Mouse (Mus musculus) mouse embryonic stem cell (cell line): ENCODE data around the gene Chpf2.

Experiments
- in situ Hi-C, 2 experiments: fragments of 300-500 bp; cut with MboI; formaldehyde crosslinking; loops; 1 replicate in 1 of 2; 3 replicates in 1 of 2; pipeline ENCODE4 v1.14.3; 2019 to 2020; ENCODE audit warnings: low sequenced_read_pairs in 2 of 2, low pct_unique_long_range_greater_than_20kb in 1 of 2, mixed read lengths in 1 of 2; ENCODE audit not compliant: unreplicated experiment in 1 of 2

Chpf2 gene

DNA sequence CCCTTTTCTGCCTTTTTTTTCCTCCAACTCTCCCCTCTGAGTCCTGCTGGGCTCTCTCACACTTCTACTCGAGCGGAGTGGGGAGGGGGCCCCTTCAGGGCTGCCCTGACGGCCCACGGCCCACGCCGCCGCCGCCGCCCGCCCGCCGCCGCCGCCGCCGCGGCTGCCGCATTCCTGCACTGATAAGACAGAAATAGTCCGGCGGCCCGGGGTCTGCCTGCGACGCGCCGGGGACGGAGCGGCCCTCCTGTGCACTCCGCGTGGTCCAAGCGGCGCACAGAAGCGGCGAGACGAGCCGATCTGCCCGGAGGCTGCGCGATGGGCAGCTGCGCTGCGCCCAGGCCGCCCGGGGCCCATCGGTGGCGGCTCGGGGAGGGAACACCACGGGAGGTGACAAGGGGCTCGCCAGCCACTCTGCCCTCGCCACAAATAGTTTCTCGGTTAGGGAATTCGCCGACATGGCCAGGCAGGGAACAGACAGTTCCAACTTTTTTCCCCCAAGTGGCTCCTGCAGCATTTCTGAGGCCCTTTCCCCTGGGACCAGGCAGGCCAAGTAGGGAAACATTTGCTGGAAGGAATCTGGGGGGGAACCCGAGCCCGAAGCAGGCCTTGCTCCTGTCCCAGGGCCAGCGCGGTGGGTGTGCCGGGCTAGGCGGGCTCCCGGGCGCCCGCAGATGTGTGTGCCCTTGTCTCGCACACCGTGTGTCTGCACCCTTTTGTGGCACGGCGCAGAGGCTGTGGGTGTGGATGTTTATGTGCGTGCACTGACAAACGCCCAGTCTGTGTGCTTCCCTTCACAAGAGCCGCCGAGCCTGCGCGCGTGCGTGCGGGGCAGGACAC, 15.6 kb downstream of the Chpf2 start:
- in situ Hi-C loops = no loop called here

DNA sequence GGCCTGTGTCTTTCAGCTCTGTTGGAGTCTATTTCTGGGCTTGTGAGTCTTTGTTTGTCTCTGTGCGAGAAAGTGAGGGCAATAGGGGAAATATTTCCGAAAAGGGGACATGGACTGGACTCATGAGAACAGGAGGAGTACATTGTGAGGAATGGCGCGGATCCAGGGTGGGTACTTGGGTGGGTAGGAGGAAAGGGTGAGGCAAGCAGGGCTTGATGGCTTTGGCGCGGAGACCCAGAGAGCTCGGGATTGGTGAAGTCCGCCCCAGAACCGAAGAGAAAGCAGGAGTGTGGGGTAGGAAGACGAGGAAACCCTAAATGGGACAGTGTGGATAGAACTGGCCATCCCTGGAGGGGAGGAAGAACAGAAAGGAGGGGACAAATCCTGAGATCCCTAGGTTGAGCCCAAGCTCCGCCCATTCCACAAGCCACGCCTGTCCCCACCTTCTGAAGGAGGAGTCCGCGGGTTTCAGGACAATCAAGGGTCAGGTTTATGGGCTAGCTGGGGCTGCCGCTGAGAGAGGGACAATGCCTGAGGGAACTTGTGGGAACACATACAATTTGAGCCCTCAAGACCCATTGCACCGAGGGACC, 16.3 kb downstream of the Chpf2 start:
- in situ Hi-C loops = no loop called here

DNA sequence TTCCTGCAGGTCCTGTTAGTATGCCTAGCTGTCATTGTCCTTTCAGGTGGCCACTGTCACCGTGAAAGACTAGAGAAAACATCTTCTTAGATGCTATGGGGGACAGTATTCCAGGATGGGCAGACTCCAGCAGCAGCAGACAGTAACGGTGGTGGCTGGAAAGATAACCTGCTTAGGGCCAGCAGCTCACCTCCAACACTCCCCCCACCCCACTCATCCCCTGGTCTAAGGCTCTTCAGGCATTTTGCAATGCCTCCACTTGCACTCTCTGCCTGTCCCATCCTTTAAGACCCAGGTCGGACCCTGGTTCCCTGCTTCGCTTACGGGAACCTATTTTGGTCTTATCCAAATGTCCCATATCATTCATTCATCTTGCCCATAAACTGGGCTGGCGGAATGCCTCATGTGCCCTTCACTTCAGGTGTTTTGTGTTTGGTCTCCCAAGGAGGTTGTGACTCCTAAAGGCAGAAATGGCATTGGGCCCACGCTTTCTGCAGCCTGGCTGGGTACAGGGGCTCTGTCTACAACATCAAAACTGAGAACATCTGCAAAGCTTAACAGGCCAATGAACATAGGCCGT, 17.0 kb downstream of the Chpf2 start:
- in situ Hi-C loops = no loop called here

DNA sequence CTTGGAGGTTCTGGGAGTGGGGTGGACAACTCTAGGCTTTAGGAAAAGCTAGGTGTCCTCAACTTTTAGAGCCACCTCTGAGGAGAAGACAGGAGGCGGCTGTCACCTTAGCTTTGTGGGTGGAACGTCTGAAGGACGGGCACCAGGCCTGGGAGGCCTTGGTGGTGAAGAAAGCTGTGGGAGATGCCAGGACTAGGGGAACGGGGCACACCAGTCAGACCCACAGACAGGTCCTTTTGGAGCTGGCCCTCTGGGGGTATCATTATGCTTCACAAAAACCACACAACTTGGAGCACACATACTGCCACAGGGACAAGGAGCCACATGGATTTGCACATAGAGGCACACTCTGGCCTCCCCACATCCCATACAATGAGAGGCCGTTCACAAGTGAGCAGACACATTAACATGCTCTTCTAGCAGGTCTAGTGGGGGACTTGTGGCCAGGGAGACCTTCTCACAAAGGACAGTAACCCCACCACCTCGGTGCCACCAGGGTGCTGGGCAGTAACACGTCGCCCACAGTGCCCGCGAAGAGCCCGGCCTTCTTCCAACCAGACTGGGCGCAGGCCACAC, 17.6 kb downstream of the Chpf2 start:
- in situ Hi-C loops = no loop called here

DNA sequence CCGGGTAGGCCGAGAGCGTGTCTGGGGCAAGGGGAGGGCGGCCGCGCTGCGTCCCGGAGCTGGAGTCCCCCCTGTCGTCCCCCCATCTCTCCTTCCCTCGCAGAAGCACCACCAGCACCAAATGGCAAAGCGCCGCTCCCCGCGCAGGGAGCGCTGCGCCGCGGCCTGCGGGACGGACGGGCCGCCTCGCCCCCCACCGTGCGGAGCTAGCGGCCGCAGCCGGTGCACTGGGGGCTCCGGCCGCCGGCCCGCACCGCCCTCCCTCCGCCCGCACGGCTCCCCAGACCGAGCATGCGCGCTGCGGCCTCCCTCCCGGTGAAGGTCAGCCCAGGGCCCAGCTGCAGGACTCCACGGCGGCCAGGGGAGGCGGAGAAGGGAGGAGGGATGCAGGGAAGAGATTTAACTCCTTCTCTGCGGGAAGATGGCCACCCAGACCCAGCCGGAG, 18.1 kb downstream of the Chpf2 start:
- in situ Hi-C loops = no loop called here

DNA sequence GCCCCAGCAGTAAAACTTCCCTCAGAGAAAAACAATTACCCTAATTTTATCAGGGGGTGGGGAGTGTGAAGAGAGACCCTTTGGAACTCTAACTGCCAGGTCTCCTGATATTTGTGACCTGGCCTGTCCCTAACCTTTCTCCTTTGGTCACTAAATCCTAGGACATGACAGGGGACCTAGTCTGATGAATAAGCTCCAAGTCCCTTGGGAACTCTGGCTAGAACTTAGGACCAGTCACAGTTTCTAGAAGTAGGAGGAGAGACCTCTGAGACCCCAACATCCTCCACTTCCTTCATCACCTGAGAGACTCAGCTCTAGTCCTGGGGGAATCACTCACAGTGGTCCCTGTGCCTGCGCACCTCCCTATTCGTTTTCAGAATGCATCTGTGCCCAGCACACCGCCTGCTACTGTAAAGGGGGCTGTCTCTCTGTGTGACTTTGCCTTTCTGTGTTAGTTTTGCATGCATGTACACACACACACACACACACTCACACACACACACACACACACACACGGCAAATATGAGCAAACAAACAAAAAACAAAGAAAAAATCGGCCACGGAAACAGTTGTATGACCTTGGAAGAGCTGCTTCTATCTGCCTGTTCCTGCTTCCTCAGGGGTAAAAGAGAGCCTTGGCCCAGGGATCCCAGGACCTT, 18.9 kb downstream of the Chpf2 start:
- in situ Hi-C loops = no loop called here

DNA sequence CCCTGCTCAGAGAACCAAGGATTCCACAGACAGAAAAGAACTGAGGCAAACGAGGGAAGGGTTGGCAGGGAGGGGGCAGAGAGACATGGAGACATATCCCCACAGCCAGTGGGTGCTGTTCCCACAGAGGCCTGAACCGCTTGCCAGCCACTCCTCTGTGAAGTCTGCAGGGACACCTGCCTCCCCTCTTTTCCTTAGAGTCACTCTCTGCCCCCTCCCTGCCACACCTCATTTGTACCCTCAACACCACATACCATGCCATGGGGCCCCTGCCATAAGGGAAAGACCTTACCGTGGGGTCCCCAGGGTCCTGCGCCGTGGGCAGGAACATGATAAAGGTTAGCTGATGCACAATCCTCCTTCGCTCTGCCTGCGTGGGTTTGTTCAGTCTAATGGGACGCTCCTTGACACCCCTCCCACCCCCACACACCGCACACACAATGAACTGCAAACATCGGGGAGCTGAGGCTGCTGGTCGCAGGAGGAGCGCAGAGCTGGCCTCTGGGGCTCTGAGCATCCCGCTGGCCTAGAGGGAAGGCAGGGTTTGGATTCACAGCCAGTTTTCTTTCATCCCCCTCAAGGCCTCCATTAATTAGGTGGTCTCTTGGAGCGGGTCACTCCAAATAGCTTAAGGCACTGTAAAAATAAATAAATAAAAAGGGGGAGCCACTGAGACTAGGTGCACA, 19.6 kb downstream of the Chpf2 start:
- in situ Hi-C loops = no loop called here

DNA sequence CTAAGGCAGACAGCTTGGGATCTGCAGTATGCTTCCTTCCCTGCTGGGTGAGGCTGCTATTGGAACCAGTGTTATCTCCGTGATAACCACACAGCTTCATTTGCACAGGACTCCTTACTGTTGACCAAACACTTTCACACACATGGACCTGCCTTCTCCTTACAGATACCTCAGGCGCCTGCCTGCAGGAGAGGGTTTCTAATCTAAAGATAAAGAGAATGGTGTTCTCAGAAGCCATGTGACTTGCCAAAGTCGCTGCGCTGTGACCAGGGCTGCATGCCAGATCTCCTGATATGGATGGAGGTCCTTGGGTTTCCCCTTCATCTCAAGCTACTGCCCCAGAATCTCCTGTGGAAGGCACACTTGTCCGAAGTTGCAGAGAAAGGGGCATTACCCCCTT, 22.8 kb downstream of the Chpf2 start:
- in situ Hi-C loops = no loop called here

DNA sequence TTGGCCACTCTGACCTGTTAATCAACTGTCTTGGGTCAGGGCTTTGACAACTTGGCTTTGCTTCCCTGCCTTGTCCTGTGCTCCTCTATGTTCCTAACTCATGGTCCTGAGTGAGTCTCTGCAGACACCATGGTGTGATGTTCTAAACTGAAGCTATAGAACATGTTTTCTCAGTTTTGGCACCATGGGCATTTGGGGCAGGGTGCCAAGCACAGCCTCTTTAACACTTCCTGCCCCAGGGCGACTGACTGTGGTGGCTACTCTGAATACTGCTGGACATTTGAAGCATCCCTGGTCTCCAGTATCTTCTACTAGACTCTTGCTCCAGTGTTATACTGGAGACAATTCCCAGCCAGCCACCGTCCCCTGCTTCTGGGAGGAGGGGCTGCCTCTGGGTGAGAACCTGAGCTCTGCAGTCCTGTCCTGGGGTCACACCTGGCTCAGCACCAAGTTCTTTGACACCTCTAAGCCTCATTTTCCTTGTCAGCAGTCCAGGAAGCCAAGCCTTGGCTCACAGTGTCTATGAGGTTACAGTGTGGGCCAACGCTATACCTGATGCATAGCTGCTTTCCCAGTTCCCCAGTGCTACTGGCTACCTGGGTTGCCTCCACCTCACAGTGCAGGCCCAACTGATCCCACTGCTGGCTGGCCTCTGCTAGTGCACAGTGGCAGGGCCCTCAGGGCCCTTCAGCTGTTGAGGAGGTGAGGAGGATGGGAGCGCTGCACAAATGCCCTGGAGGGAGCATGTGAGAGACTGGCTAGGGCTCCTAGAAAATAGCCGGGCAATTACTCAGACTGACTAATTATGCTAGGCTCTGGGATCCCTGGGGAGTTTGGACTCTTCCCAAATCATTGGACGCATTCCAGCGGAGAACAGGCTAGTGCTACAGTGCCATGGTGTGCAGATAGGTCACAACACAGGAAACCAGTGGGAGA, 25.1 kb downstream of the Chpf2 start:
- in situ Hi-C loops = no loop called here

DNA sequence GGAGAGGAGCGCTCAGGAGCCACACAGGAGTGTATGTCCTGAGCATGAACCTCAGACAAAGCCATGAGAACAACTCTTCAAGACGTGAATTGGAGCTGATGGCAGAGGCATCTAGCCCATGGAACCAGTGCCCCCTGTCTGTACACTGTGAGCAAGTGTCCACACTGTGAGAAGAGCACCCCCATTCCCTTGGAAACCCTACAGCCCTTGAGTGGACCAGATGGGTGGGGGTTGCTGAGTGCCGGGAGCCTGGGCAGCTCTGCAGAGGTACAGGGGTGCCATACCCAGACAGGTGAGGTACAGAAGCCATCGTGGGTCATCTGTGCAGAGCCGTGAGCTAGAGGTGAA, 25.7 kb downstream of the Chpf2 start:
- in situ Hi-C loops = no loop called here

DNA sequence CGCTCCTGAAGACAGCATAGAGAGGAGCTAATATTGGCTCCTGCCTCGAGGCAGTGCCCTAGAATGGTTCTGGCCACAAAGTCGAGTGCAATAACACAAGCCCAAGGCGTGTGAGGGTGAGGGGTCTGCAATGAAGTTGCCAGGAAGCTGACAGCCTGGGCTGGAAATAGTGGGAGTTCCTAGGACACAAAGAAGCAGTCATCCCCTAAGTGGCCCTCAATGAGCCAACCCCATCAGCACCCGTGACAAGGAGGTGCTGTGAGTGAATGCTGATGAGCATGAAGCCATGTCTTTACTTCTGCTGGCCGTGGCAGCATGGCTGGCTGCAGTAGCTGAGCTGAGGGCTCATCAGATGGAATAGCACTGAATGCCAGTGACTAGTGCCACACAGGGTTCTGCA, 28.6 kb downstream of the Chpf2 start:
- in situ Hi-C loops = no loop called here

DNA sequence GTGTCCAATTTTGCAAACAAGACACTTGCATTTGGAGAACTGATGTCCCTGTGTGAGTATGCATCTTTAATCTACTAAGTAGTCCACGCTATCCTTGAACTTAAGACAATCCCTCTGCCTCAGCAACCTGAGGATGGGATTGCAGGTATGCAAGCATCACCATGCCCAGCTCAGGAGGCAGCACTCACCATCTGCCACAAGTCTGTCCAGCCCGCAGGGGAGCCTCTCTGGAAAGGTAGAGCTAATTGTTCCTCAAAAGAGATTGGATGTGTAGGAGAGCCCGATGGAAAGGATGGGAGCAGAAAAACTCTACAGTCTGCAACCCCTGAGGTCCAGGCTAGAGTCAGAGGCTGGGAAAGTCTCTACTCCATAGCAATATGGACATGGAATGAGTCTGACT, 32.4 kb downstream of the Chpf2 start:
- in situ Hi-C loops = no loop called here

DNA sequence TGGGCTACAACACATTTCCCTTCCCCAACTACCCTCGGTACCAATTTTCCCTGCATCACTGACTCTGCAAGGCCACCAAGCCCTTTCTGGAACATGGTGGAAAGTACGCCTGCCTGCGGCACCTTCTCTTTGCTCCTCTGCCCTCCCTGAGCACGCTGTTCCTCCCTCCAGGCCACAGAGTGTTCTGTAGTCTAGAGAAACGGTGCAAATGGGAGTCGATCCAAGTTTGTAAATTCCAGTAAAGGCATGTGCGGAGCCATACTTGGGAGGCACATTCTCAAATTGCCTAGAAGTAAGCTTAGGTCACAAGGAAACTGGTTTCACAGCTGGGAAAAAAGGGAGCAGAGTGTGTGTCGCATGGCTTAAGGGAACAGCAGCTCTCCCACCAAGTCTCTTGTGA, 33.6 kb downstream of the Chpf2 start:
- in situ Hi-C loops = no loop called here

DNA sequence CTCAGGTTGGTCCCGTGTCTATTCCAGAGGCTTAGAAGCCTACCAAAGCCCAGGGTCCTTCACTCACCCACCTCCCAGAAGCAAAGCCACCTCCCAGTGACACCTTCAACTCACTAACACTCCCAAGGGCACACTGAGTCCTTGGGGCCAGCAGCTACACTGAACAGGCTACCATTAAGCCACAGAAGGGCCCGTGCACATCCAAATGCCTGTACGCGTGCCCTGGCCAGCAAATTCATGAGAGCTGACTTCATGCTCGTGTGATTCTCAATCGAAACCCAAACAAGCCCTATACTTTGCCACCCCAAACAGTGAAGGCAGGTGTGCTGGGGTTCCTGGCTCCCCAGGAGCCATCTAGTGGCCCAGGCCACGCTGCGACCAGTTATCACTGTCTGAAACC, 34.1 kb downstream of the Chpf2 start:
- in situ Hi-C loops = no loop called here

DNA sequence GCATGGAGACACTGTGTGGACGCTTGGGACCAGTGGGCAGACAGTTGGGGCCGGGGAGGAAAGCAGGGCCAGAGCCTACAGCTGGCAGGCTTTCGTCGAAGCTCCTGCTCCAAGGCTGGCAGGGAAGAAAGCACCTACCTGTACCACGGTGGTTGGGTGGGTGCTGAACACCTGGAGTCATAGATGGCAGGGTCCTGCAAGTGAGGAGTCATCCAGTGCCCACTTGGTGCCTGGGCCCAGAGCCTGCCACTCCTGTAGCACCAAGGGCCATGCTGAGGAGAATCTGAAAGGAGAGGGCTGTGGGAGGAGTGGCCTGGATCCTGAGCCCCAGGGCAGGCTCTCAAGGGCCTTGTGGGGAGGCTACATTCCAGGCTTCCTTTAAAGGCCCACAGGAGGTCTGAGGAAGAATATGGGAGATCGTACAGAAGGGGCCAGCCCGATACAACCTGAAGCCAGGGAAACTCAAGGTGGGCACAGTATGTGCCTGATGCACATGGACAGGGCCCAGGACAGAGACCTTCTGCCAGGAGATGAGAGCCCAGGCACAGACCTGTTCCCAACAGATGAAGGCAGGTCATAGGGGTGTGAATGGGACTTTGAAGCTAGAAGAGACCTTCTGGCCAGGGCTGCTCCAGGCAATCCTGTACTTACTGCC, 36.0 kb downstream of the Chpf2 start:
- in situ Hi-C loops = no loop called here

DNA sequence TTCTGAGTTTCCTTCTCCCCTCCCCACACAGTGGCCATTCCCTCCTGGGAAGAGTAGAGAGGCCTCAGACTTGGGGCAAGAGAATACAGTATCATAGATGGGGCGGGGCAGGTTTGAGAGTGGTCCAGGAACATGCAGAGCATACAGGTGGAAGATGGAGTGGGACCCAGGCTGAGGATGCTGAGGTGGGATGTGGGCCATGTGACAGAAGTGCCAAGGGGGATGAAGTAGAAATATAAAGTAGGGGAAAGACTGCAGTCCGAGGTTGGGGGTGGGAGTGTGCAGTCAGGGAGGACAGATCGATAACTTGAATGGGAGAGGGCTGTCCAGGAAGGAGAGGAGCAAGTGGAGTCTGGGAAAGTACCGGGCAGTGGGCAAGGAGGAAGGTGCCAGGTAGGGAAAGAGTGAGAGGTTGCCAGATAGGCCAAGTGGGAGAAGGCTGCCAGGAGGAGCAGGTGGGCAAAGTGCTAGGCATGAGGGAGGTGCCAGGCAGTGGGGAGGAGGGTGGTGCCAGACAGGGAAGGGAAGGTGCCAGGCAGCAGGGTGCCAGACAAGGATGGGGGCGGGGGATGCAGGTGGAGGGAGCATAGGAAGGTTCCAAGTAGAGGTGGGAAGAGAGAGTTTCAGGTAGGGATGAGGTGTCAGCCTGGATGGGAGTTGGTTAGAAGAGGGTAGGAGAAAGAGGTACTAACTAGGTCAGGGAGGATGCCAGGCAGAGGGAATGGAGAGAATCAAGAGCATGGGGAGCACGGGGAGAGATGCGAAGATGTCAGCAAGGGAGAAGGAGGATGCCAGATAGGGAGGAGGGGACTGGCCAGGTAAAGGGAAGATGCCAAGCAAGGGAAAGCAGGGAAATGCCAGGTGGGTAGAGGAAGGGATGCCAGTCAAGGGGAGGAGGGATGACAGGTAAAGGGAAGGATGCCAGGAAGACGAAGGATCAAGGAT, 36.8 kb downstream of the Chpf2 start:
- in situ Hi-C loops = no loop called here
